Mouse (Mus musculus) monocyte, adult 2 months (primary cell): ENCODE results near the gene Fndc8.

ENCODE experiments used
- DNase-seq, 2 experiments: peaks; one replicate each; pipeline ENCODE4 v3.0.0; 2022; ENCODE audit warnings: low spot score in 2 of 2, low read depth in 1 of 2

The Fndc8 gene

DNA sequence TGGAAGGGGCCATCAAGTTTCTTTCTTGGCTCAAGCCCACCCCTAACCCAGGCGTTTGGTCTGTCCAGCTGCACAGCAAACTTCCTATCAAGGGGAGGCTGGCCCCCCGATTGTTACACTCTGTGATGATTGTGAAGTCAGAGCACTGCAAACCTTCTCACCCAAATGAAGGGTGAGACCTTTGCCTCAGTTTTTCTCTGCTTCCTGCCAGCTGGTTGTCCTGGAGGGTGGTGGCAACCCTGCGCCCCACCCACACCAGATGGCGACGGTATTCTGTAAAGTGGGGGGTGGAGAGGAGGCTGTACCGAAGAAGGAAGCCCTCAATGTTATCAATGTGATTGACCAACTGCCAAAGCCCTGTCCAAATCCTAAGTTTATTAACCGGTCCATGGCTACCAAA lies at the start of gene Fndc8:
Gene Fndc8, plus strand, starts transcription at position 189 of the 400 bp plus-strand sequence.
- no peak for DNase-seq

DNA sequence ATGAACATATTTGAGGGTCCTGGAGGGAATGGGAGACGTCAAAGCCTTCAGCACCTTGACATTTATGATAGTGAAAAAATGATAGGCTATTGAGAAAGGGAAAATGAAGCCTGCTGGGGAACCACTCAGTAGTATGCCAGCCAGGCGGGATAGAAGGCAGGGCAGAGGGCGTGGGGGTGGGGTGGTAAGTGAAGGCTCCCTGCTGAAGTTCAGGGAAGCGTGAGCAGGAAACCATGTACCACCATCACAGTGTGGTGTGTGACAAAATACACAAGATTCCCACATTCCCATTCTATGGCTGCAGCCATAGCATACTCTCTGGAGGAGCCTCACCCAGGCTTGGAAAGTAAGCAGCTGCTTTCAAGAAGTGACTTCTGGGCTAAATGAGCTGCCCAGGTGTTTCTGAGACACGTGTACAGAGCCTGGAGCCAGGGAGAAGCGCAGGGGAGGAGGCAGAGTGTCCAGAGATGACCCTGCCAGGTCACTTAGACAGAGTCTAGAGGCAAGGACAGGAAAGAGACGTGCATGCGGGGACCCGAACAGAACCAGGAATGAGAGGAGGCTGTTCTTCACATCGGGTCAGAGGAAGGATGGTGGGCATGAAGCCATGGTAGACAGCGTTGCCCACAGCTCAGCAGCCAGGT lies 47.0 kb upstream of the Fndc8 start:
- DNase-seq: peak in 1 of 2 experiments; percentile 3

DNA sequence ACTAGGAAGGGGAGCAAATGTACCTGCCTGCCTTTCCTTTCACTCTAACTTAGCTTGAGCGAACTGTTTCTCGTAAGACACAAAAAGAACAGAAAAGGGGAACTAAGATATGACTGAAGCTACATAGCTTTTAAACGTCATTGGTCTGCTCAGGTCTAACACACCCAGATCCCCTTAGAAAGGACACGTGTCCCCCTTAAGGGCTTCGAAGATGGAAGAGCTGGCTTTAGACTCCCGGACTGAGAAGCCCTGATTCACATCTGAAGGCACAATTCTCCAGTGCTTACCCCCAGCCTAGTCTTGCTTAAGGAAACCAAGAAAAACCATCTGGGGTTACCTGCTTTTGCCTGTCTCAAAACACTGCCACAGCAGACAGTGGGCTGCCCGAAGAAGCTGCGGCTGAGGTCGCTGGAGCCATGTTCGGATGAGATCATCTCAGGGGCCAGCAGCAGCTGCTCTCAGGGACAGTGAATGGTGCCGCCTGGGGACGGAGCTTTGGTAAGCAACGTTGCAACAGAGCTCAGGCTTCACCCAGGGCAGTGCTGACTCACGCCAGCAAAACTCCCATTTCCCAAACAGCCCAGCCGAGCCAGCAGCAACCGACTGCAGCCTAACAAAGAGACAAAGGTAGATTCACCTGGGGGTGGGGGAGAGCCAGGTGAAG lies 46.4 kb upstream of the Fndc8 start:
- peak; percentile 59 to 60 for DNase-seq

DNA sequence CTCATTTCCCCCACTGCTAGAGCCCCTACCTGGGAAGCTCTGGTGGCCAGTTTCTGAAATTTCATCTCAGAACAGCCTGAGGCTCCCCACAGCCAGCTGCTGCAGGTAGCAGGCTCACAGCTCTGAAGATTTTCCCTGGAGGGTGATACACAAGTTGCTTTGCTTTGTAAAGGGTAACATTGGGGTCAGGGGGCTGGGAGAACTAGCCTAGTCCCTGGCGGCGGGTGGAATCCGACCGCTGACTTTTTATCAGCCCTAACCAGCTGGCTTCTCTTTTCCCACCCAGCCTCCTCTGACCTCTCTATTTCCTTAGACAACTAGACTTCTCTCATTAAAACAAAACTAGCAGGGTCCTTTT lies 45.9 kb upstream of the Fndc8 start:
- no peak for DNase-seq

DNA sequence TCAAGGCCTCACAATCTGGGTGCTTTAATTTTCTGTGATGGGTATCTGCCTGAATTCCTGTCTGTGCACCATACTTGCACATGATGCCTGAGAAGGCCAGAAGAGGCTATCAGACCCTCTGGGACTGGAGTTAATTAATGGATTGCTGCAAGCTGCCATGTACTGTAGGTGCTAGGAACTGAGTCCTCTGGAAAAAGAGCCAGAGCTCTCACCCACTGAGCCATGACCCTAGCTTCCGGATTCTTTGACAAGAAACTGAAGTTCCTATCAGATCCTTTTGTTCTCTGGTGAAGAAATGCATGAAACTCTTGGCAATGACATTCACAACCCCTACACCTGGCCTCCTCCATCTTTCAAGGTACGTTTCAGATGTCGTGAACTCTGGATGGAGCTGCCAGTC lies 45.0 kb upstream of the Fndc8 start:
- no peak for DNase-seq

DNA sequence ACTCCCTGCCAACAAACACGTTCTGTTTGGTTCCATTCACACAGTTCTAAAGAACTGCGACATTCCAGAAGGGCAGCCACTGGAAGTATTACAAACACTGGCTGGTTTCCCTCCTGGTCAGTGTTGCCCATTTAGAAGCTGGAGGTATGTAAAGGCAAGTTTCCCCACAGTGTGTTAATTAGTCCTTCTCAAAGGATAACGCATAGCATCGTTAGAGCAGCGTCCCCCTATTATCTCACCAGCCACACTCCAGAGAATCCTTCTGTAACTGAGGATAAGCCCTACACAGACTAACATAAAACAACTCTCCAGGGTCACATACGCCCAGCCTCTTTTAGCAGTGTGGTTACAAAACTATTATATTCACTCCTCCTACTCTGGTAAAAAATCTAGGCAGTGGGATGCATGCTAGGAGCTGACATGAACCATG lies 44.3 kb upstream of the Fndc8 start:
- no peak for DNase-seq

DNA sequence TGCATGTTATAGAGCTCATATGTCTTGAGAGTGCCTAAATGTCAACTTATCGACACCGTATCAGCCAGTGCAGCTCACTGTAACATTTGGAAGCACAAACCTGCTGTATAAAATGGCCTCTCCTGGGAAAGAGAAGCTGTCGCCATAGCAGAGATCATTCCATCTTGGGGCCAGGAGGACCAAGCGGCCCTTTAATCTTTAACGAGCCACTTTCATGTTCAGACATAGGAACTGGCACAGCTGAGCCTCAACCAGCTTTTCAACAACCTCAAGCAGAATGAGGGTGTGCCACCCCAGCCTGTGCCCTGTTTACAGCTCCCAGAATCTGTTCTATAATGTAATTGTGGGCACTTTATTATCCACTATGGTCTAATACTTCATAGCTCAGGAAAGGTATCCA lies 41.7 kb upstream of the Fndc8 start:
- DNase-seq: no peak

DNA sequence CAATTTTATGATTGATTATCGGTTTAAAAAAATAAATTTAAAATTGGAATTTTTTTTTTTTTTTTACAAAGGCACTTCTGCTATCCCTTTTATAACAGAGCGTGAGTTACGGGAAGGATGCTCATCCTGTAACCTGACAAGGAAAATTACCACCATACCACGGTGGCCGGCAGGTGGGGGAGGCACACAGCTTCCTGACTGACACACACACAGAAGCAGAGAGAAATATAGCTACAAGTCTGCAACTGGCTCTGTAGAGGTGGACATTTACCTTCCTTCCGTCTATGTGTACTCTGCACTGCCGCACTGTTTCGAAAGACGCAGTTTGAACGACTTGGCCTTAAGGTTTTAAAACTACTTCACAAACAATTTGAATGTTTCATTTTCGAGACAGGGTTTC lies 39.8 kb upstream of the Fndc8 start:
- DNase-seq: no peak

DNA sequence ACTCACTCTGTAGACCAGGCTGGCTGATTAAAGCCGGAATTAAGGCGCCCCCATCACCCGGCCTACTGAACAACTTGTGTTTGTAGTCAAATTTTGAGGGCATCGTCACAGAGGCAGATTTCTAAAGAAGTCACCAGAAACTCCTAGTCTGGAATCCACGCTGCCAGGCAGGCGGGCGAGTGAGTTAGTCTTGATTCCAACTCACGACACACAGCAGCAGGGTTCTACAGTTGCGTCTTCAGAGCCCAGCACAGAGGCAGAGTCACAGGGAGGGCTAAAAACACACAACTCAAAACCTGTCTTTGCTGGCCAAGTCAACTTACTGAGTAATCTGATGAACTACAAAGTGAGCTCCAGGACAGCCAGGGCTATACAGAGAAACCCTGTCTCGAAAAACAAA lies 39.4 kb upstream of the Fndc8 start:
- DNase-seq: no peak

DNA sequence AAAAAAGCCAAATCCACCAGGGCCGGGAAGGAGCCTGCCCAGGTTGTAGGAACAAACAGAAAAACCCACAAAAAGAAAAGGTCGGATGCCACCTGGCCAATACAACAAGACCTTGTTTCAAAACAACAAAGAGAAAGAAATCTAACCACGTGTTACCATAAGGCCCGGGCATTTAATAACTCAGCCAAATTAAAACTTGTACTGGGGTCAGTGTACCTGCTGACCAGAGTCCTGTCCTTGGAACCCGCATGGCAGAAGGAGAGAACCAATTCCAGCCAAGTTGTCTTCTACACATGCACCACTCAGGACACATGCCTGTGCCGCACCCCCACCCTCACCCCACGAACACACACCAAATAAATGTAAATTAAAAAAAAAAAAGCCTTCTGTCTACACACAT lies 39.0 kb upstream of the Fndc8 start:
- DNase-seq: no peak

DNA sequence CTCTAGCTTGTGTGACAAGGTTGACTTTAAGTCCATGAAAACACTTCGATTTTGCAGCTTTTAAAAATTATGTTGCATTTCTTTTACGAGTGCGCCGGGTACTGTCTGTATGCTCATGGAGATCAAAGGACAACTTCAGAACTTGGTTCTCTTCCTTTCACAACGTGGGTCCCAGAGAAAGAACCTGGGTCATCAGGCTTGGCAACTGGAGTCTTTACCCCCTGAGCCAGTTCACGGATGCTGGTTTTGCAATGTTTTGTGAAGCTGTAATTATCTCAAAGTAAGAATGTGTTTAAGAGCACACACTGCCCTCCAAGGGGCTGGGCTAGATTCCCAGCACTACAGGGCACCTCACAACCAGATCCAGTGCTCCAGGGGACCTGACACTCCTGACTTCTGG lies 37.8 kb upstream of the Fndc8 start:
- DNase-seq: no peak

DNA sequence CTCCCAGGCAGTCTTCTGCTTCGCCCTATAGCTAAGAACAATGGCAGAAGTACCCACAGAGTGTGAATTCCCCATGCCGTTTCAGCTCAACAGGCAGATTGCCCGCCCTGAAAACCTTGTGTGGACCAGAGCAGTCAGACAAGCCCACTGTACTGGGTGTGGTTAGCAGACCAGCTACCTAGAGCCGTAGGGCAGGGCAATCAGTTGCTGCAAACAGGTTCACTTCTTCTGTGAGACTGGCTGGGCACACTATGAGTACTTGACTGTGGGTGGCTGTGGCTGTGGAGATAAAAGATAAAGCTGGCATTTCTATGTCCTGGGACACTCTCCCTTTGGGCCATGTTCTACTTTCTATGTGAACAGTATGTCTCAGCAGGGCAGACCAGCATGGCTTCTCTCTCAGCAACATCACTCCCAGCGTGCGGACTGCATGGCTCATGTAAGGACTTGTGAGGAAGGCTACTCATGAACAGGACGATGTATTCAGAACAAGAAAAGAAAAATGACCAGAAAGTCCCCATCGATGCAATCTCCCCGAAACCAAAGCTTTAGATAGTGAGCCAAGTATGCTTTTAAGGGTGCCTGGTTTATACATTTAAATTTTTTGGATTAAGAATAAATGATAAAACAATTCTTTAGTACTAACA lies 36.5 kb upstream of the Fndc8 start:
- no peak for DNase-seq

DNA sequence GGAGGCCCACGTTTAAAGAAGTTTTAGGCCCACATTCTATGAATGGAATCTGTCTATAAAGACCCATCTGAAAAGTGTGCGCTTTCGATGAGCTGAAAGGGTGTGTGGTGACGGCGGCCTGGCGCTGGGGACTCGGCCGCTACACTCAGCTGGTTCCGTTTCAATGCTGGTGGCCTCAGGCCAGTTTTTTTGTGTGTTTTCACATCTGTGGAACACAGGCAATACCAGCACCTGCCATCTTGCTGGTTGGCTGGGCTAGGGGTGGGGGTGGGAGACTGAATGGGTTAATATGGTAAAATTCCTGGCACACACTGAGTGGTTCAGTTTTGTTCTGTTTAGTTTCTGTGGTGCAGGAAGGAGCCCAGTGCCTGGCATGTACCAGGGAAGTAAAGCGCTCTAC lies 35.9 kb upstream of the Fndc8 start:
- no peak for DNase-seq

DNA sequence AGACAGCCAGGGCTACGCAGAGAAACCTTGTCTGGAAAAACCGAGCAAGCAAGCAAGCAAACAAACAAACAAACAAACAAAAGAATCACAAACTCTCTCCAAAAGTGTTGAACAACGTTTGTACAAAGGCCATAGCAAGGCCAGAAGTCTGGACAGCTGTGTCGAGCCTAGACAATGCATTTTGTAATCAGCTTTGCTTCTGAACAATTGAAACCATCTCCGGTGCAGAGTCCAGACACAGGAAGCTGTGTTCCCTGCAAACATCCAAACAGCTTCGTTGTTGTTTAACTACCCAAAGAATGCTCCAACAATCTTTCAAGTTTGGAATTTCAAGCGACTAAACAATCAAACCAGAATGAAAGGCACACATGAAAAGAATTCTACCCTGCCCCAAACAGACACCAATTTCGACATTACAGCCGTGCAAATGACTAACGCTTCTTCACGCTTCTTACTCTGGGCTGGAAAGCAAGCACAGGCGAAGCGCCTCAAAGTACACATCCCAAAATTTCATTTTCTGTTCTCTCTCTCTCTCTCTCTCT lies 34.5 kb upstream of the Fndc8 start:
- no peak for DNase-seq

DNA sequence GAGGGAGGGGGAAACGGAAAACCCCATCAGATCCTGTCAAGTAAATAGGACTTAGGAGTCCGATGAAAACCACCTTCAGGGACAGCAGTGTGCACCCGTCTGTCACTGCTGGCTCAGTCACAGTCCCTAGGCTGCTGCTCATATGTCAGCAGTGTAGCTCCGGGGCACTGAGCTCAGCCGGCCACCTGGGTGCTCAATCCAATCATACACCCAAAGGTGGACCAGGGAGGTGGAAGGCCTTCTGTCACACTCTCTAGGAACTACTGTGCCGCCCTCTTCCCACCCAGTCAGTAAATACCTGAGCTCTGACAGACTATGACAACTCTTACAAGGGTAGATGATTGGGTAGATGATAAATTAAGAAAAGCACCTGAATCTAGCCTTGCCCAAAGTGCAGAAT lies 31.2 kb upstream of the Fndc8 start:
- no peak for DNase-seq

DNA sequence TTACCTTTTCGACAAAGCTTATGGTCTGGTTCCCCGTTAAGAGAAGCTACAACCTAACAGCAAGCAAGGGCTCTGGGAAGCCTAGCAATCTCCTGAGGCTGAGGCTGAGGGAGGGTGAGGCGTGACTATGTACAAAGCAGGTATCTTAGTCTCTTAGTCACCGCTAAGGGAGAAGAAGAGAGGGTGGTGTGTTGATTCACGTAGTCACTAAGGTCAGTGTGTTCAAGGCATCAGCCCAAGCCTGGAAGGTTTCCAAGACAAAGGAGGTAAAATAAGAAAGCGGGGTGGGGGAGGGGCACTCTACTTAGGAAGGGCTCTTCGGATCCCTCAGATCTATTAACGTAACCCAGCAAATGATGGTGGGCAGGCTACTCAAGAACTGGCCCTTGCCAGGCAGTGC lies 30.4 kb upstream of the Fndc8 start:
- no peak for DNase-seq

DNA sequence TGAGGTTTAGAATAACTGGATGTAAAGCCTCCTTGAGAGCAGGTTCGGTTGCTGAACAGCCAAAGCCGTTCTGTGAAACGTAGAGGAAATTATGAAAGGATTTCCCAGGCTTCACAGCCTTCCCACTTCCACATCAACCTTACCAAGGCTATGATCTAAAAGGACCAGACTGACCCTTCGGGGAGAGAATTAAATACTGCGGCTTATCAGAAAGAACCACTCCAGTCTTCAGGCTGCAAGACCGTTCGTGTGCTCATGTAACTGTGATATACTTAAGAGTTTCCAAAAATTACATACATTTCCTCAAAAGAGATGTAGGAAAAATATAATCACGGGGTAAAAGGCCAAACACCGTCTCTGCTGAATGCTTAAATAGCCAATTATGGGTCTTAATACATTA lies 29.3 kb upstream of the Fndc8 start:
- DNase-seq: no peak

DNA sequence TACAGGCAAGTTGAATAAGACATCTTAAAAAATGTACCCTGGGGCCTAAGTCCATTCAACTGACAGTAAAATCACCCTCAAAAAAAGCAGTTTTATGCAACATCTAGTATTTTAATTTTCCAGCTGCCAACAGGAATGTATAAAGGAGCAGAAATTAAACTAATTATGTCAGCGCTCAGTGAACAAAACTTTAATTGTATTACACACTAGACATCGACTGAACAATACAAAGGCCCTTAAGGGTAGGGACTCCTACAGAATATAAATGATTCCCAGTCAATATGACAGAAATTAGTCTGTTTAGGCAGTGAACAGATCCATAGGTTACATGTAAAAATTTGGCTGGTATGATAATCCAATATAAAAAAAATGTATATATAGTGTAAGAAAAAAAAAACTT lies 28.9 kb upstream of the Fndc8 start:
- DNase-seq: no peak

DNA sequence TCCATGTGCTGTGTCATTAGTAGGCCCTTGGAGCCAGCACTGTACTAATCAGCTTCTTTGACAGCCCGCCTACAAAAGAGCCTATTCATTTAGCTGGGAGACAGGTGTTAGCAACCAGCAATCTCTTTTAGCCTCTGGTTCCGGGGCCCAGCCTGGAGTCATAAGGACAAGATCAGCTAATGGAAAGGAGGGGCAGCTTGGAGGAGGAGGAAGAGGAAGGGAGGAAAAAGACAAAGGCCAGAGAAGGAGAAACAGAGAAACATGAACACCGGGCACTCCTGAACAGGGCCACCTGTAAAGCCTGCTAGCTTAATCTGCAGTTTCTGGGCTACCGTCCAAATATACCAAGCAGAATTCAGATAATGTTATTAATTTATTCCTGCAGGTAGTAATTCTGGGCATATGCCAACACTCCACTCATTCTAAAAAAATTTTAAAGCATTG lies 28.4 kb upstream of the Fndc8 start:
- no peak for DNase-seq

DNA sequence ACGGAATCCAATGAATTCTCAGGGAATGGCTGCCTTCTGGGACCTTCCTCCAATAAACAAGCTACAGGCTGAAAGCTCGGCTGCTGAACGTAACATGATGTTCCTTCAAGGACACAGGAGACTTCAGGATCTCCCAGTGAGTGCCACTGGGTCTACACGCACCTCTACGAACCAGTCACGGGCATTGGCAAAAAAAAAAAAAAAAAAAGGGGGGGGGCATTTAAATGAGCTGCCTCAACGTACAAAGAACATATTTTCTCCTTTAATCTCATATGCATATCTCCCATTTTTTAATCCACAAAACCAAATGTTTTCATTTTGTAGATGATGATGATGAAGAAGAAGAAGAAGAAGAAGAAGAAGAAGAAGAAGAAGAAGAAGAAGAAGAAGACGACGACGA lies 26.0 kb upstream of the Fndc8 start:
- no peak for DNase-seq

DNA sequence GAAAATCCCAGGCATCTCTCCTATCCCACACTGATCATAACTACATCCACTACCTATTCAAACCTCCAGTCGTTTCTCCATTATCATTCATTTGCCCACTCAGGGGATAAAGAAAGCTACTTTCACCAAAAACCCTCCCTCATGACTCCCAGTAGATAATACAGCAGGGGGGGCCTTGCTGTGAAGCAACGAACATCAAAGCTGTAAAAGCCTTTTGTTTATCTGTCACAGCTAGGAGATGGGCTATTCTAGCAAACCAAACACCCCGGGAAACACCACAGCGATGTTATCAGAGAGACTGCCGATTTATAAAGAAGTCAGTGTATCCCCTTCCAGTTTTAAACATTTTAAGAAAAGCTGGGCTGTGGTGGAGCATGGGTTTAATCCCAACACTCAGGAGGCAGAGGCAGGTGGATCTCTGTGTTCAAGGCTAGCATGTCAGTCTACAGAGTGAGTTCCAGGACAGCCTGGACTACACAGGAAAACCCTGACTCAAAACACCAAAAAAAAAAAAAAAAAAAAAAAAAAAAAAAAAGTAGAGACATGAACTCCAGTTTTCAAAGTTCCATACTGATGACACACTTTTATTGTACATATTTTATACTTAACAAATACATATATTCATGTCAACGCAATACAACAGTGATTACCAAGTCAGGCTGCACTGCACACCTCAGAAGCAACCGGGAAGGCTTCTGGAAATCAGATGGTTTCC lies 24.9 kb upstream of the Fndc8 start:
- DNase-seq: no peak

DNA sequence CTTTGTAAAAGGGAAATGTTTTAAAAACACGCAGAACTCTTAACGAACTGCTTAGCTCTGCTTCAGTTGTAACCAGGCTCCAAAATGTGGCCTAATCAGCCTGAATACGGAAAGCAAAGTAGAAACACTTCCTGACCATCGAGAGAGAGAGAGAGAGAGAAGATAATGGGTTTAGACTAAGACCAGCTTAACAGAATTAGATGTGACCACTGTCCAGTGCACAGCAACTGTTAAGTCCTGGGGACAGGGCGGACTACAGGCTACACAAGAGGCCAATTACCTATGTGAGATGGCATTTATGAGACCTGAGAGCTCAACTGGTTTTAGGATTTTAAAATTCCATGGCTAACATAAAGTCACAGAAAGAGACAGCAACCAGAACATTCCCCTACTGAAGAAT lies 24.0 kb upstream of the Fndc8 start:
- no peak for DNase-seq
